Mouse (Mus musculus) myocyte (in vitro differentiated cells): Measurements from ENCODE around the gene Gm20388. TPM values are rescaled to one million over a fixed set of nuclear protein-coding genes. Genes with fewer than 3 reads are reported as not detected.

Experiments
- H3K27me3 ChIP-seq: one replicate; pipeline ENCODE4 v1.6.1; 2011; ENCODE audit not compliant: control insufficient read depth, insufficient read depth, insufficient read length
- H3K36me3 ChIP-seq: one replicate; pipeline ENCODE4 v1.6.1; 2011; ENCODE audit not compliant: control insufficient read depth, insufficient read depth
- H3K4me2 ChIP-seq: one replicate; pipeline ENCODE4 v1.6.1; 2011; ENCODE audit warnings: low read depth, control low read depth
- H3K4me3 ChIP-seq: one replicate; pipeline ENCODE4 v1.5.1; 2011; ENCODE audit warnings: mild to moderate bottlenecking, control low read depth, moderate library complexity
- H3K79me2 ChIP-seq: one replicate; pipeline ENCODE4 v1.6.1; 2011; ENCODE audit not compliant: control insufficient read depth, insufficient read depth
- H3ac ChIP-seq: one replicate; pipeline ENCODE4 v1.6.1; 2011; ENCODE audit not compliant: control insufficient read depth, insufficient read length
- CEBPB ChIP-seq: IDR thresholded peaks from 2 replicates; pipeline ENCODE4 v1.6.1; 2011; ENCODE audit warnings: mild to moderate bottlenecking, moderate library complexity; ENCODE audit not compliant: poor library complexity, insufficient read depth, severe bottlenecking
- E2F4 ChIP-seq: IDR thresholded peaks from one replicate; pipeline ENCODE4 v1.6.1; 2011; ENCODE audit warnings: mild to moderate bottlenecking, control low read depth, moderate library complexity; ENCODE audit not compliant: insufficient read depth
- MAX ChIP-seq: IDR thresholded peaks from one replicate; pipeline ENCODE4 v1.6.1; 2011; ENCODE audit warnings: low read depth, mild to moderate bottlenecking, control low read depth
- MYOD1 ChIP-seq, 3 experiments: IDR thresholded peaks; one replicate each; pipeline ENCODE4 v1.6.1; 2011; ENCODE audit warnings: control low read depth in 2 of 3, low read depth in 2 of 3, mild to moderate bottlenecking in 2 of 3, moderate library complexity in 1 of 3; ENCODE audit not compliant: insufficient read length in 2 of 3, control insufficient read depth in 1 of 3
- MYOG ChIP-seq, 3 experiments: IDR thresholded peaks; one replicate each; pipeline ENCODE4 v1.6.1; 2011; ENCODE audit warnings: control low read depth in 2 of 3, low read depth in 2 of 3, mild to moderate bottlenecking in 2 of 3; ENCODE audit not compliant: insufficient read length in 2 of 3, control insufficient read depth in 1 of 3, insufficient read depth in 1 of 3
- POLR2A ChIP-seq: IDR thresholded peaks from one replicate; pipeline ENCODE4 v1.6.1; 2011; ENCODE audit warnings: low read depth, mild to moderate bottlenecking, control low read depth, moderate library complexity; ENCODE audit not compliant: insufficient read length
- POLR2AphosphoS2 ChIP-seq: IDR thresholded peaks from one replicate; pipeline ENCODE4 v1.6.1; 2011; ENCODE audit warnings: low read depth, control low read depth; ENCODE audit not compliant: insufficient read length
- REST ChIP-seq: IDR thresholded peaks from one replicate; pipeline ENCODE4 v1.6.1; 2011; ENCODE audit warnings: mild to moderate bottlenecking, control low read depth, moderate library complexity; ENCODE audit not compliant: insufficient read depth, insufficient read length
- SRF ChIP-seq: IDR thresholded peaks from one replicate; pipeline ENCODE4 v1.6.1; 2011; ENCODE audit warnings: low read depth; ENCODE audit not compliant: control insufficient read depth, insufficient read length
- TCF12 ChIP-seq: IDR thresholded peaks from one replicate; pipeline ENCODE4 v1.6.1; 2011; ENCODE audit warnings: mild to moderate bottlenecking, control low read depth; ENCODE audit not compliant: poor library complexity, insufficient read depth, severe bottlenecking
- TCF3 ChIP-seq: IDR thresholded peaks from one replicate; pipeline ENCODE4 v1.6.1; 2011; ENCODE audit warnings: low read depth, control low read depth; ENCODE audit not compliant: insufficient read length
- USF1 ChIP-seq: IDR thresholded peaks from one replicate; pipeline ENCODE4 v1.6.1; 2011; ENCODE audit warnings: low read depth, mild to moderate bottlenecking, control low read depth, moderate library complexity
- polyA plus RNA-seq: library from polyadenylated mRNA; unstranded; fragments of >200 nt; fragmentation: generic; extraction: Trizol; gene quantifications from one replicate; pipeline ENCODE4 v1.2.1, GENCODE M21; 2012; ENCODE audit warnings: missing spikeins

The Gm20388 gene
- polyA plus RNA-seq, 1 experiment = 15.3 TPM

GRCm38 (mm10) chr8:122357641-122358040 lies 2447.0 kb downstream of the Gm20388 start:
- H3ac ChIP-seq = no peak overlapping the region
- H3K4me3 ChIP-seq = no peak overlapping the region
- no peaks in the 10 kb centered on the region for H3K79me2 ChIP-seq
- no peaks in the 10 kb centered on the region for H3K36me3 ChIP-seq
- TF ChIP-seq TCF12 = no peak
- TF ChIP-seq CEBPB = no peak
- no peak for TF ChIP-seq MYOG (IDR thresholded peaks at IDR 0.05; ENCODE audit: control insufficient read depth in 1 of 3, insufficient read depth in 1 of 3, insufficient read length in 2 of 3, low read depth in 2 of 3)
- no peak for TF ChIP-seq POLR2AphosphoS2
- no peak for TF ChIP-seq E2F4
- TF ChIP-seq TCF3 = no peak
- TF ChIP-seq MYOD1 (IDR thresholded peaks at IDR 0.05; ENCODE audit: control insufficient read depth in 1 of 3, insufficient read length in 2 of 3, low read depth in 2 of 3) = no peak
- no peak for TF ChIP-seq POLR2A
- no peak for TF ChIP-seq MAX
- TF ChIP-seq USF1 = no peak
- no peak for TF ChIP-seq REST
- no peak overlapping the region for H3K4me2 ChIP-seq
- no peaks in the 10 kb centered on the region for H3K27me3 ChIP-seq

GRCm38 (mm10) chr8:122359111-122359775 lies 2448.6 kb downstream of the Gm20388 start:
- Histone ChIP-seq H3K36me3 (no peaks in the 10 kb centered on the region), H3K79me2 (no peaks in the 10 kb centered on the region), H3K4me3 (no peak overlapping the region), H3K4me2 (peak overlapping the region; percentile 27), H3ac (no peak overlapping the region), H3K27me3 (no peaks in the 10 kb centered on the region)
- no peak for TF ChIP-seq POLR2A
- no peak for TF ChIP-seq SRF
- TF ChIP-seq USF1 = peak; percentile 48
- no peak for TF ChIP-seq E2F4

DNA sequence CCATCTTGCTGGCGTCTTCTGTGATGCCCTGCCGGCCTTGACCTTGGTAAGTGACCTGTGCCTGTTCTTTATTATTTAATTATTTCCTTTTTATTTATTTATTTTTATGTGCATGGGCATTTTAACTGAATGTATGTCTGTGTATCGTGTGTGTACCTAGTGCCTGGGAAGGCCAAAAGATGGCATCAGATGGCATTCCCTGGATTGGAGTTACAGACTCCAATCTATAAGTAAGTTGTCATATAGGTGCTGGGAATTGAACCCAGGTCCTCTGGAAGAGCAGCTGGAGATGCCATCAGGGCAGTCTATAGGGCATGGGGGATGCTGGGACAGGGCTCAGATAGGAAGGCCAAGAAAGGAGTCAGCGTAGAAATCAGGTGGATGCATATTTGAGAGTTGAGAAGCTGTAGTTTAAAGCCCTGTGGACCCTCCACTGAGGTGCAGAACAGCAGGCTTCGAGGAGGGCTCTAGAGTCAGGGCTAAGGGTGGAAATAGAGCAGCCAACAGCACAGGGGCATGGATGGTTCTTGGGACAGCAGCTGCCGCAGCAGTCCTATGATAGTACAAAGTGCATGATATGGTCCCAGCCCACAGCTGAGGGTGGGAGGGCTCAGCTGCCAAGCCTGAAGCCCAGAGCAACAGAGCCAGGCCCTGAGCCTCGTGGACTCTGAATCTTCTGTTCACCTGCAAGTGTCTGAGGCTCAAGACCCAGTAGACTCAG lies 2450.2 kb downstream of the Gm20388 start, which contains the start of gene Trhr2:
TSS of gene Trhr2 (minus strand) at position 51 of the 721 bp plus-strand sequence.
- TF ChIP-seq MYOD1 (IDR thresholded peaks at IDR 0.05; ENCODE audit: control insufficient read depth in 1 of 3, insufficient read length in 2 of 3, low read depth in 2 of 3) (peak in 1 of 3 experiments; percentile 46), SRF (no peak), MYOG (IDR thresholded peaks at IDR 0.05; ENCODE audit: control insufficient read depth in 1 of 3, insufficient read depth in 1 of 3, insufficient read length in 2 of 3, low read depth in 2 of 3) (peak in 2 of 3 experiments; percentile 22 to 56)
- no peak within 1 kb of the TSS for H3K4me2 ChIP-seq
- no peaks in the 10 kb centered on the region for H3K79me2 ChIP-seq
- H3K27me3 ChIP-seq = no peaks in the 10 kb centered on the region
- no peak within 1 kb of the TSS for H3K4me3 ChIP-seq
- no peak within 1 kb of the TSS for H3ac ChIP-seq
- no peaks in the 10 kb centered on the region for H3K36me3 ChIP-seq

- Histone ChIP-seq H3K4me2 (no peak overlapping the region), H3K4me3 (no peak overlapping the region), H3K27me3 (no peaks in the 10 kb centered on the region), H3K79me2 (no peaks in the 10 kb centered on the region), H3ac (no peak overlapping the region), H3K36me3 (no peaks in the 10 kb centered on the region)
- TF ChIP-seq POLR2A (no peak), E2F4 (no peak), POLR2AphosphoS2 (no peak), TCF12 (no peak), MAX (no peak), MYOD1 (IDR thresholded peaks at IDR 0.05; ENCODE audit: control insufficient read depth in 1 of 3, insufficient read length in 2 of 3, low read depth in 2 of 3) (peak in 1 of 3 experiments; percentile 60), CEBPB (no peak), MYOG (IDR thresholded peaks at IDR 0.05; ENCODE audit: control insufficient read depth in 1 of 3, insufficient read depth in 1 of 3, insufficient read length in 2 of 3, low read depth in 2 of 3) (peak in 1 of 3 experiments; percentile 7), USF1 (no peak), REST (no peak), SRF (no peak), TCF3 (no peak)
Measured at GRCm38 (mm10) chr8:122362271-122362670, 2451.6 kb downstream of the Gm20388 start.

GRCm38 (mm10) chr8:122362967-122363366 lies 2452.3 kb downstream of the Gm20388 start:
- Histone ChIP-seq H3K79me2 (no peaks in the 10 kb centered on the region), H3K27me3 (no peaks in the 10 kb centered on the region), H3K36me3 (no peaks in the 10 kb centered on the region), H3ac (no peak overlapping the region), H3K4me3 (no peak overlapping the region), H3K4me2 (no peak overlapping the region)
- TF ChIP-seq TCF12 (no peak), USF1 (no peak), CEBPB (no peak), MYOG (IDR thresholded peaks at IDR 0.05; ENCODE audit: control insufficient read depth in 1 of 3, insufficient read depth in 1 of 3, insufficient read length in 2 of 3, low read depth in 2 of 3) (no peak), POLR2AphosphoS2 (no peak), SRF (no peak), MAX (no peak), E2F4 (no peak), REST (no peak), POLR2A (no peak), TCF3 (no peak), MYOD1 (IDR thresholded peaks at IDR 0.05; ENCODE audit: control insufficient read depth in 1 of 3, insufficient read length in 2 of 3, low read depth in 2 of 3) (no peak)
